Mouse (Mus musculus) small intestine, adult 2 months (tissue): ENCODE data around the gene Ddx10.

Experiments used
- CTCF ChIP-seq: fragments of 200-500 bp; IDR thresholded peaks from 2 replicates; pipeline ENCODE4 v1.5.1; 2012; ENCODE audit warnings: low read depth, mild to moderate bottlenecking, control low read depth, inconsistent platforms, low read length, moderate library complexity, mixed read lengths; ENCODE audit not compliant: insufficient replicate concordance, insufficient read length; ENCODE audit errors: extremely low read depth
- POLR2A ChIP-seq: fragments of 200-500 bp; IDR thresholded peaks from 2 replicates; pipeline ENCODE4 v1.6.1; 2012; ENCODE audit warnings: low read depth, mild to moderate bottlenecking, control low read depth, inconsistent platforms, low read length, moderate library complexity

- TF ChIP-seq POLR2A (no peak), CTCF (no peak)
Measured at GRCm38 (mm10) chr9:53269466-53269755, 21.6 kb upstream of the Ddx10 start.
